In genomic region chr19:8770567-8771270, GRCm38 (mm10) we compare ENCODE assay signal across 8 mouse cellular contexts. TPM values are rescaled to one million over a fixed set of nuclear protein-coding genes. Genes with fewer than 3 reads are reported as not detected.
DNase-seq lines count a peak whose midpoint lies in the region; ATAC-seq and TF ChIP-seq lines count a peak whose summit lies in the region.

Gene Tmem223, plus strand, starts transcription at chr19:8770996.

- intact Hi-C loops in gastrocnemius, adult 2 months (cut with DNase I) = no loop called here

- peak within 1 kb of the TSS; percentile 90 for H3K27ac ChIP-seq in gastrocnemius, adult 2 months
- H3K27ac ChIP-seq in hindbrain, embryonic 15.5 days (replicated peaks) = peak within 1 kb of the TSS; percentile 92

- H3K9ac ChIP-seq in hindbrain, embryonic 15.5 days = peak within 1 kb of the TSS; percentile 94

- ATAC-seq in common myeloid progenitor, adult 5-6 weeks (replicated peaks; ENCODE audit: low read depth, poor library complexity, severe bottlenecking) = peak; percentile 66
- peak; percentile 60; the same call in 1 of the 2 replicates for ATAC-seq in hindbrain, embryonic 15.5 days (ENCODE audit: low FRiP score, low read depth)

- TF ChIP-seq CTCF in gastrocnemius, adult 2 months (IDR thresholded peaks at IDR 0.05) = peak; percentile 15; the same call in 1 of the 2 replicates

- H3K27me3 ChIP-seq in hindbrain, embryonic 15.5 days = no peaks in the 10 kb centered on the region

- H3K9me3 ChIP-seq in hindbrain, embryonic 15.5 days = no peaks in the 10 kb centered on the region

- H3K4me1 ChIP-seq in hindbrain, embryonic 15.5 days (replicated peaks) = peaks cover 38% of the 10 kb centered on the region

- H3K4me2 ChIP-seq in hindbrain, embryonic 15.5 days = peak within 1 kb of the TSS; percentile 62

- DNase-seq in WW6 (ENCODE audit: low read depth, low spot score) = peak; percentile 45
- DNase-seq in gastrocnemius, adult 2 months = peak; percentile 88
- DNase-seq in layer of hippocampus, postnatal 36 days = peak; percentile 82 to 84
- peak; percentile 82 for DNase-seq in lung, postnatal 25 days (ENCODE audit: low spot score)
- DNase-seq in ovary, postnatal 36 days (ENCODE audit: low spot score) = peak; percentile 81
- peak; percentile 88 for DNase-seq in thymus, postnatal 14 days

- H3K36me3 ChIP-seq in hindbrain, embryonic 15.5 days = peaks cover 57% of the 10 kb centered on the region

- WGBS in hindbrain, embryonic 15.5 days = 24% methylated on average over 29 of the region's 29 CpGs

- H3K4me3 ChIP-seq in gastrocnemius, adult 2 months = peak within 1 kb of the TSS; percentile 76
- peak within 1 kb of the TSS; percentile 85 for H3K4me3 ChIP-seq in hindbrain, embryonic 15.5 days

RNA-seq across cellular contexts. Expression of gene Tmem223, which starts in this region (rescaled TPM):
- total RNA-seq in common myeloid progenitor, adult 5-6 weeks (2017) = 36.9 and 48.2 TPM in 2 replicates
- 100 to 1,000 TPM in 1 of 2 experiments, 10 to 100 TPM in 1; 77.2 to 118 TPM for total RNA-seq in gastrocnemius, adult 2 months (2021)
- polyA plus RNA-seq in hindbrain, embryonic 15.5 days (2015; fragmentation: Nextera tagmentation; extraction: Ambion mirVana) = 213 and 214 TPM in 2 replicates
- 10 to 100 TPM; 79.7 to 86.2 TPM for total RNA-seq in layer of hippocampus, postnatal 36 days (2021)

Comparison
In these comparisons a context has a peak if more than half of its experiments do, and no peak if none do; other contexts are left out.
1. Peak in every context shown above with its lines: DNase-seq, ATAC-seq, H3K4me3 ChIP-seq and H3K27ac ChIP-seq.